Mouse (Mus musculus): ENCODE measurements at regions not wholly inside any gene's neighbourhood (a gene's known extent, or its start where the extent isn't known, plus 50 kb on each side); places are given as distances from the start of the nearest gene placed in this dataset.

GRCm38 (mm10) chr14:14603439-14603838 lies 98.6 kb upstream of the Slc4a7 start:
- TF ChIP-seq CTCF (IDR thresholded peaks at IDR 0.05; ENCODE audit: low read depth) (no peak), EP300 (IDR thresholded peaks at IDR 0.05; ENCODE audit: low read depth) (no peak)
